20 mouse cellular contexts compared by ENCODE assay signal in the genomic region with DNA sequence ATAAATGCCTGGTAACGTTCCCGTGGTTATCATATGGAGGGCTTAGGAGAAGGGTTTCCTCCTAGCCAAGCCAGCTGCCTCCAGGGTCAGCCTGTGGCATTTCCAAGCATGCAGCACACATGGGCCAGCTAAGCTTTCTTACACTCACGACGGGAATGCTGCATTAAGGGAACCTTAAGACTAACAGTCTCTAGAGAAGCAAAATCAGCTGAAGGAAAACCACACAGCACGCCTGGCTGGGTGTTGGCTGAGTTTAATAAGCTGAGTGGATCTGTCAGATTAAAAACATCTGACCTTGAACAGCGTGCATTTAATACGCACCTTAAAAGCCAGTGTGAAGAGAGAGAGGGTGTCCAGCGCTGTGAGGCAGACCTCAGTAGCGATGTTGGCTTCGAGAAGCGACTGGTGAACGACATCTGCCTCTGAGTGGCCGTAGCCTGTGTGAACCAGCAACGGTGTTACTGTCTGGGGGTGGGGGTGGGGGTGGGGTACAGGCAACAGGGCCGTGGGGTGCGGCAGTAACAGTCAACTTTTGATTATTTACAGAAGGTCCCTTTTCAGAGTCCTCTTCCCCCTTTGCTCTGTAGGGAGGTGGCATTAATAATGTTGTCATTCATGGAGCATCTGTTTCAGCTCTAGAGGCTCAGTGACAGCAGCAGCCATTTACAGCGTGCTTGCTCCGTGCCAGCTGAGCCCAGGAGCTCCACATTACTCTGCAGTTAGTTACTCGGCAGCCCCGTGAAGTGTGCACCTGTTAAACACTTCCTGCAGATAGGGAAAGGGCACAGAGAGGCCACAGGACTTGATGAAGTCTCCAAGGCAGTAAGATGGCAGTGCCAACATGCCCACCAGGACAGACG.
DNase-seq lines count a peak whose midpoint lies in the region; ATAC-seq and TF ChIP-seq lines count a peak whose summit lies in the region.
"Had no signal": no experiment of that assay in that cellular context is flagged by ENCODE, and none has a peak within 500 bp of the region (broad histone marks: within the 10 kb centered on the region; RNA-seq: fewer than 3 reads in every experiment).

No protein-coding gene starts in this region.

- ATAC-seq in embryonic facial prominence, embryonic 13.5 days (ENCODE audit: insufficient number of reproducible peaks, insufficient read depth, low FRiP score, low TSS enrichment, low read depth), result no peak; the same call in 1 of the 2 replicates
- ATAC-seq in hindbrain, embryonic 13.5 days (ENCODE audit: low FRiP score), result peak; percentile 58; the same call in 1 of the 2 replicates
- ATAC-seq in midbrain, postnatal 0 days (ENCODE audit: low FRiP score), result no peak
- ATAC-seq: activated CD4-positive, CD25-positive, alpha-beta regulatory T cell, adult 4 months; CD4-positive, CD25-positive, alpha-beta regulatory T cell, adult 4 months; forebrain, embryonic 15.5 days; intestine, postnatal 0 days had no signal

- H3K36me3 ChIP-seq in embryonic facial prominence, embryonic 13.5 days, result no peaks in the 10 kb centered on the region
- H3K36me3 ChIP-seq in hindbrain, embryonic 13.5 days, result peaks cover 11% of the 10 kb centered on the region
- H3K36me3 ChIP-seq in midbrain, postnatal 0 days (ENCODE audit: insufficient read depth, low read length), result peaks cover 25% of the 10 kb centered on the region
- H3K36me3 ChIP-seq: forebrain, embryonic 15.5 days had no signal

- H3K27me3 ChIP-seq in embryonic facial prominence, embryonic 13.5 days, result peaks cover 7% of the 10 kb centered on the region; the same call in 1 of the 2 replicates
- no peaks in the 10 kb centered on the region for H3K27me3 ChIP-seq in hindbrain, embryonic 13.5 days
- no peaks in the 10 kb centered on the region for H3K27me3 ChIP-seq in midbrain, postnatal 0 days (ENCODE audit: insufficient read depth, low read length)
- H3K27me3 ChIP-seq: forebrain, embryonic 15.5 days; stomach, embryonic 15.5 days had no signal

- no peak for TF ChIP-seq CTCF in layer of hippocampus, adult 2 months (conservative IDR thresholded peaks at IDR 0.05)
- TF ChIP-seq CTCF in midbrain, postnatal 0 days (IDR thresholded peaks at IDR 0.05), result no peak

- no peak overlapping the region for H3K9ac ChIP-seq in embryonic facial prominence, embryonic 13.5 days
- no peak overlapping the region for H3K9ac ChIP-seq in hindbrain, embryonic 13.5 days
- no peak overlapping the region for H3K9ac ChIP-seq in midbrain, postnatal 0 days (replicated peaks; ENCODE audit: low read length, poor library complexity, severe bottlenecking)
- H3K9ac ChIP-seq: forebrain, embryonic 15.5 days; stomach, embryonic 15.5 days had no signal

- 29% methylated on average over 21 of the region's 21 CpGs for WGBS in embryonic facial prominence, embryonic 13.5 days
- WGBS in hindbrain, embryonic 13.5 days, result 49% methylated on average over 21 of the region's 21 CpGs
- 63% methylated on average over 21 of the region's 21 CpGs for WGBS in midbrain, postnatal 0 days

- no peak overlapping the region for H3K4me3 ChIP-seq in layer of hippocampus, adult 2 months
- no peak overlapping the region for H3K4me3 ChIP-seq in embryonic facial prominence, embryonic 13.5 days
- H3K4me3 ChIP-seq in hindbrain, embryonic 13.5 days, result no peak overlapping the region
- no peak overlapping the region for H3K4me3 ChIP-seq in midbrain, postnatal 0 days (ENCODE audit: low read depth, low read length)
- H3K4me3 ChIP-seq: forebrain, embryonic 15.5 days; myocyte; stomach, embryonic 15.5 days had no signal

- H3K4me1 ChIP-seq in embryonic facial prominence, embryonic 13.5 days, result peaks cover 17% of the 10 kb centered on the region
- H3K4me1 ChIP-seq in hindbrain, embryonic 13.5 days (replicated peaks), result peaks cover 19% of the 10 kb centered on the region
- H3K4me1 ChIP-seq in midbrain, postnatal 0 days (ENCODE audit: insufficient read depth, low read length), result no peaks in the 10 kb centered on the region
- H3K4me1 ChIP-seq: forebrain, embryonic 15.5 days had no signal

- no peaks in the 10 kb centered on the region for H3K9me3 ChIP-seq in embryonic facial prominence, embryonic 13.5 days
- H3K9me3 ChIP-seq in hindbrain, embryonic 13.5 days, result no peaks in the 10 kb centered on the region
- no peaks in the 10 kb centered on the region for H3K9me3 ChIP-seq in midbrain, postnatal 0 days (ENCODE audit: low read length)
- H3K9me3 ChIP-seq: forebrain, embryonic 15.5 days; stomach, embryonic 15.5 days had no signal

- peak overlapping the region; percentile 46; the same call in 1 of the 2 replicates for H3K27ac ChIP-seq in layer of hippocampus, adult 2 months
- no peak overlapping the region for H3K27ac ChIP-seq in embryonic facial prominence, embryonic 13.5 days
- H3K27ac ChIP-seq in hindbrain, embryonic 13.5 days, result peak overlapping the region; percentile 40; the same call in 1 of the 2 replicates
- H3K27ac ChIP-seq in midbrain, postnatal 0 days (ENCODE audit: low read depth, low read length), result no peak overlapping the region
- H3K27ac ChIP-seq: forebrain, embryonic 15.5 days; macrophage; stomach, embryonic 15.5 days had no signal

- peak overlapping the region; percentile 40 for H3K4me2 ChIP-seq in embryonic facial prominence, embryonic 13.5 days
- H3K4me2 ChIP-seq in hindbrain, embryonic 13.5 days, result 0 out of 2 replicates have a peak overlapping the region, but pooled peaks have one; percentile 8
- H3K4me2 ChIP-seq in midbrain, postnatal 0 days (ENCODE audit: low read depth, low read length, poor library complexity, severe bottlenecking), result no peak overlapping the region
- H3K4me2 ChIP-seq: forebrain, embryonic 15.5 days; stomach, embryonic 15.5 days had no signal

- DNase-seq in layer of hippocampus, adult 2 months (ENCODE audit: low spot score in 2 of 2), result no peak
- no peak for DNase-seq in layer of hippocampus, adult 18-20 months (ENCODE audit: low spot score in 2 of 2)
- peak; percentile 43 for DNase-seq in midbrain, postnatal 0 days (ENCODE audit: low spot score)
- DNase-seq in cerebellum, adult 18-20 months, result no peak
- DNase-seq in adrenal gland, adult 8-10 months, result no peak
- DNase-seq: gastrocnemius, postnatal 10 days; heart, postnatal 14 days; kidney, postnatal 14 days; left cerebral cortex, postnatal 4 days; lung, adult 2 months; thymus, postnatal 14 days had no signal

Comparison
In these comparisons a context has a peak if more than half of its experiments do, and no peak if none do; other contexts are left out.
1. H3K27ac ChIP-seq: peak in layer of hippocampus, adult 2 months (single experiment) and hindbrain, embryonic 13.5 days (single experiment); none in embryonic facial prominence, embryonic 13.5 days (single experiment) and midbrain, postnatal 0 days (single experiment).